Mouse (Mus musculus): Measurements from ENCODE around the gene Ndufs5. TPM values are rescaled to one million over a fixed set of nuclear protein-coding genes. Genes with fewer than 3 reads are reported as not detected.

Gene Ndufs5
- total and polyA plus RNA-seq, 3 experiments, result 155 to 230 TPM; not detected in 1

GRCm38 (mm10) chr4:123680962-123681361 is 37.0 kb downstream of the Ndufs5 start:
- TF ChIP-seq ELF1 (IDR thresholded peaks at IDR 0.05; ENCODE audit: low read depth, low read length) (no peak), MAX (IDR thresholded peaks at IDR 0.05; ENCODE audit: low read length) (no peak), TCF12 (IDR thresholded peaks at IDR 0.05; ENCODE audit: low read depth, low read length) (no peak), NELFE (IDR thresholded peaks at IDR 0.05; ENCODE audit: low read depth, low read length) (no peak), POLR2AphosphoS2 (IDR thresholded peaks at IDR 0.05; ENCODE audit: low read length) (no peak), TBP (IDR thresholded peaks at IDR 0.05; ENCODE audit: low read depth, low read length) (no peak), EP300 (IDR thresholded peaks at IDR 0.05; ENCODE audit: low read depth in 1 of 2, low read length in 2 of 2) (no peak), RCOR1 (IDR thresholded peaks at IDR 0.05; ENCODE audit: low read depth, low read length) (no peak), SMC3 (IDR thresholded peaks at IDR 0.05; ENCODE audit: low read depth, low read length) (no peak), MXI1 (IDR thresholded peaks at IDR 0.05; ENCODE audit: low read depth, low read length) (no peak), CHD2 (IDR thresholded peaks at IDR 0.05; ENCODE audit: low read length) (no peak), GABPA (IDR thresholded peaks at IDR 0.05; ENCODE audit: low read depth, low read length) (no peak), MYC (IDR thresholded peaks at IDR 0.05; ENCODE audit: low read depth, low read length) (no peak)
- no peaks in the 10 kb centered on the region for H3K36me3 ChIP-seq (ENCODE audit: control insufficient read depth in 1 of 2, insufficient read depth in 2 of 2, low read length in 2 of 2)
- H3K9me3 ChIP-seq (replicated peaks; ENCODE audit: insufficient read depth, low read length), result no peaks in the 10 kb centered on the region
- no peak overlapping the region for H3K9ac ChIP-seq (ENCODE audit: control insufficient read depth, low read depth, low read length, poor library complexity, severe bottlenecking)
- no peak overlapping the region for H3K4me3 ChIP-seq (ENCODE audit: control insufficient read depth in 1 of 2, insufficient read depth in 1 of 2, low read depth in 2 of 2, low read length in 2 of 2)
- peaks cover 1 to 5% of the 10 kb centered on the region in 2 experiments for H3K27me3 ChIP-seq (ENCODE audit: control insufficient read depth in 1 of 2, insufficient read depth in 2 of 2, low read length in 2 of 2)
- H3K79me2 ChIP-seq (ENCODE audit: control insufficient read depth, insufficient read depth, low read length, poor library complexity), result no peaks in the 10 kb centered on the region
- no peak for DNase-seq (ENCODE audit: low read depth, low spot score)
- H3K27ac ChIP-seq (ENCODE audit: control insufficient read depth, low read depth, low read length), result no peak overlapping the region
- no peaks in the 10 kb centered on the region for H3K4me1 ChIP-seq (ENCODE audit: control insufficient read depth in 1 of 2, insufficient read depth in 2 of 2, low read length in 2 of 2)

GRCm38 (mm10) chr4:123677060-123677804 is 40.8 kb downstream of the Ndufs5 start:
- Histone ChIP-seq H3K27me3 (ENCODE audit: control insufficient read depth in 1 of 2, insufficient read depth in 2 of 2, low read length in 2 of 2) (peaks cover 4 to 5% of the 10 kb centered on the region in 2 experiments; a peak in 3 of 4 replicates), H3K9me3 (replicated peaks; ENCODE audit: insufficient read depth, low read length) (no peaks in the 10 kb centered on the region), H3K4me3 (ENCODE audit: control insufficient read depth in 1 of 2, insufficient read depth in 1 of 2, low read depth in 2 of 2, low read length in 2 of 2) (no peak overlapping the region), H3K4me1 (ENCODE audit: control insufficient read depth in 1 of 2, insufficient read depth in 2 of 2, low read length in 2 of 2) (no peaks in the 10 kb centered on the region), H3K36me3 (ENCODE audit: control insufficient read depth in 1 of 2, insufficient read depth in 2 of 2, low read length in 2 of 2) (no peaks in the 10 kb centered on the region), H3K9ac (ENCODE audit: control insufficient read depth, low read depth, low read length, poor library complexity, severe bottlenecking) (no peak overlapping the region), H3K27ac (ENCODE audit: control insufficient read depth, low read depth, low read length) (no peak overlapping the region), H3K79me2 (ENCODE audit: control insufficient read depth, insufficient read depth, low read length, poor library complexity) (no peaks in the 10 kb centered on the region)
- no peak for DNase-seq (ENCODE audit: low read depth, low spot score)
- TF ChIP-seq NRF1 (IDR thresholded peaks at IDR 0.05; ENCODE audit: insufficient read depth, low read depth, low read length, poor library complexity, severe bottlenecking) (no peak), GABPA (IDR thresholded peaks at IDR 0.05; ENCODE audit: low read depth, low read length) (no peak)

GRCm38 (mm10) chr4:123670598-123670997 is 47.4 kb downstream of the Ndufs5 start:
- TF ChIP-seq MYB (IDR thresholded peaks at IDR 0.05; ENCODE audit: low read depth, low read length) (no peak), KAT2A (conservative IDR thresholded peaks at IDR 0.05; ENCODE audit: low read depth, low read length) (no peak), MXI1 (IDR thresholded peaks at IDR 0.05; ENCODE audit: low read depth, low read length) (no peak), RAD21 (IDR thresholded peaks at IDR 0.05; ENCODE audit: low read depth, low read length) (no peak), ETS1 (IDR thresholded peaks at IDR 0.05; ENCODE audit: low read depth, low read length) (no peak), NRF1 (IDR thresholded peaks at IDR 0.05; ENCODE audit: insufficient read depth, low read depth, low read length, poor library complexity, severe bottlenecking) (no peak), CHD1 (IDR thresholded peaks at IDR 0.05; ENCODE audit: low read depth, low read length) (no peak), MAZ (IDR thresholded peaks at IDR 0.05; ENCODE audit: low read depth, low read length) (no peak)
- no peak overlapping the region for H3K27ac ChIP-seq (ENCODE audit: control insufficient read depth, low read depth, low read length)
- H3K79me2 ChIP-seq (ENCODE audit: control insufficient read depth, insufficient read depth, low read length, poor library complexity), result no peaks in the 10 kb centered on the region
- H3K9me3 ChIP-seq (replicated peaks; ENCODE audit: insufficient read depth, low read length), result no peaks in the 10 kb centered on the region
- H3K4me1 ChIP-seq (ENCODE audit: control insufficient read depth in 1 of 2, insufficient read depth in 2 of 2, low read length in 2 of 2), result peaks cover 3 to 9% of the 10 kb centered on the region in 2 experiments; a peak in 3 of 4 replicates
- peaks cover 0 to 15% of the 10 kb centered on the region in 2 experiments; a peak in 2 of 4 replicates for H3K36me3 ChIP-seq (ENCODE audit: control insufficient read depth in 1 of 2, insufficient read depth in 2 of 2, low read length in 2 of 2)
- no peak overlapping the region for H3K4me3 ChIP-seq (ENCODE audit: control insufficient read depth in 1 of 2, insufficient read depth in 1 of 2, low read depth in 2 of 2, low read length in 2 of 2)
- no peak overlapping the region for H3K9ac ChIP-seq (ENCODE audit: control insufficient read depth, low read depth, low read length, poor library complexity, severe bottlenecking)
- H3K27me3 ChIP-seq (ENCODE audit: control insufficient read depth in 1 of 2, insufficient read depth in 2 of 2, low read length in 2 of 2), result peaks cover 0 to 2% of the 10 kb centered on the region in 2 experiments; a peak in 1 of 4 replicates
- DNase-seq (ENCODE audit: low read depth, low spot score), result no peak

Data from MEL (cell line).